9 mouse cellular contexts compared by ENCODE assay signal in the genomic region with DNA sequence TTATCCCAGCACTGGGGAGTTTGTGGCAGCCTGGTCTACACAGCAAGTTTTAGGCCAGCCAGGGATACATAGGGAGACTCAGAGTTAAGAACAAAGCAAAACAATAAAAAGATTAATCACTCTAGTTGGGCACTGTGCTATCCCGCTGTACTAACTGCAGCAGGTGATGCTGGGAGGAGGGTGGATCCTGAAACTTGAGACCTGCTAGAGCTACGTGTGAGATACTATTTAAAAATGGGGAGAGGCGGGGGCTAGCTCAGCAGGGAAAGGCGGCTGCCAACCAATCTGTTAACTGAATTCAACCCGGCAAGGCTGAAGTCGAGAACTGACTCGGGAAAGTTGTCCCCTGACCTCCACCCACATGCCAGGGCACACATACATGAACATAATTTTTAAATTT. TPM values are rescaled to one million over a fixed set of nuclear protein-coding genes. Genes with fewer than 3 reads are reported as not detected.
DNase-seq lines count a peak whose midpoint lies in the region; ATAC-seq and TF ChIP-seq lines count a peak whose summit lies in the region.
"Had no signal": no experiment of that assay in that cellular context is flagged by ENCODE, and none has a peak within 500 bp of the region (broad histone marks: within the 10 kb centered on the region; RNA-seq: fewer than 3 reads in every experiment).

No protein-coding gene starts in this region.

- DNase-seq in lung, embryonic 14.5 days = no peak
- no peak for DNase-seq in lung, postnatal 4 days
- DNase-seq in embryonic facial prominence, embryonic 14.5 days (ENCODE audit: low spot score) = peak; percentile 72
- no peak for DNase-seq in MN1 (ENCODE audit: low spot score)
- DNase-seq in frontal cortex, postnatal 14 days (ENCODE audit: low spot score in 2 of 2) = no peak

- TF ChIP-seq CTCF in lung, embryonic 14.5 days (IDR thresholded peaks at IDR 0.05; ENCODE audit: low read depth) = no peak

- 0 out of 2 replicates have a peak, but pooled peaks cover 5% of the 10 kb centered on the region for H3K36me3 ChIP-seq in lung, embryonic 14.5 days (ENCODE audit: insufficient read depth)
- H3K36me3 ChIP-seq in embryonic facial prominence, embryonic 14.5 days (ENCODE audit: control insufficient read depth, insufficient read depth, low read length) = no peaks in the 10 kb centered on the region
- H3K36me3 ChIP-seq in intestine, embryonic 15.5 days = no peaks in the 10 kb centered on the region
- H3K36me3 ChIP-seq in stomach, embryonic 14.5 days (ENCODE audit: control insufficient read depth, insufficient read depth, low read length) = no peaks in the 10 kb centered on the region

- no peaks in the 10 kb centered on the region for H3K27me3 ChIP-seq in lung, embryonic 14.5 days (ENCODE audit: insufficient read depth, low read length)
- no peaks in the 10 kb centered on the region for H3K27me3 ChIP-seq in embryonic facial prominence, embryonic 14.5 days (replicated peaks; ENCODE audit: control insufficient read depth, insufficient read depth, low read length)
- H3K27me3 ChIP-seq in intestine, embryonic 15.5 days (replicated peaks) = no peaks in the 10 kb centered on the region
- H3K27me3 ChIP-seq in stomach, embryonic 14.5 days (ENCODE audit: control insufficient read depth, insufficient read depth, low read length) = no peaks in the 10 kb centered on the region

- peak overlapping the region; percentile 26; the same call in 1 of the 2 replicates for H3K4me2 ChIP-seq in lung, embryonic 14.5 days
- H3K4me2 ChIP-seq in embryonic facial prominence, embryonic 14.5 days (ENCODE audit: low read depth, low read length) = no peak overlapping the region
- H3K4me2 ChIP-seq in intestine, embryonic 15.5 days (replicated peaks) = peak overlapping the region; percentile 22; the same call in 1 of the 2 replicates
- peak overlapping the region; percentile 28; the same call in 1 of the 2 replicates for H3K4me2 ChIP-seq in stomach, embryonic 14.5 days (replicated peaks; ENCODE audit: low read depth, low read length)

- no peaks in the 10 kb centered on the region for H3K9me3 ChIP-seq in lung, embryonic 14.5 days (ENCODE audit: low read depth, low read length)
- H3K9me3 ChIP-seq in embryonic facial prominence, embryonic 14.5 days (ENCODE audit: control insufficient read depth, low read length) = no peaks in the 10 kb centered on the region
- no peaks in the 10 kb centered on the region for H3K9me3 ChIP-seq in intestine, embryonic 15.5 days
- no peaks in the 10 kb centered on the region for H3K9me3 ChIP-seq in stomach, embryonic 14.5 days (ENCODE audit: control insufficient read depth, low read depth, low read length)

- H3K4me3 ChIP-seq in lung, embryonic 14.5 days (ENCODE audit: low read depth, low read length) = no peak overlapping the region
- H3K4me3 ChIP-seq in embryonic facial prominence, embryonic 14.5 days (ENCODE audit: low read depth, low read length) = no peak overlapping the region
- no peak overlapping the region for H3K4me3 ChIP-seq in intestine, embryonic 15.5 days (replicated peaks)
- H3K4me3 ChIP-seq in stomach, embryonic 14.5 days (ENCODE audit: low read depth, low read length) = no peak overlapping the region

- peak; percentile 45; the same call in 1 of the 2 replicates for ATAC-seq in lung, embryonic 14.5 days (ENCODE audit: insufficient read depth)
- ATAC-seq in embryonic facial prominence, embryonic 14.5 days (ENCODE audit: low read depth) = peak; percentile 48; the same call in 1 of the 2 replicates
- peak; percentile 42 for ATAC-seq in intestine, embryonic 15.5 days
- peak; percentile 53; the same call in 1 of the 2 replicates for ATAC-seq in stomach, embryonic 14.5 days (ENCODE audit: insufficient number of reproducible peaks, insufficient read depth, low FRiP score, low read depth)
- ATAC-seq in megakaryocyte progenitor cell, adult 5-6 weeks (replicated peaks; ENCODE audit: poor library complexity) = no peak
- ATAC-seq: midbrain, embryonic 16.5 days had no signal

- WGBS in lung, embryonic 14.5 days = 13% methylated on average over 7 of the region's 7 CpGs
- WGBS in embryonic facial prominence, embryonic 14.5 days = 18% methylated on average over 7 of the region's 7 CpGs
- 16% methylated on average over 7 of the region's 7 CpGs for WGBS in intestine, embryonic 15.5 days
- 11% methylated on average over 7 of the region's 7 CpGs for WGBS in stomach, embryonic 14.5 days

- H3K9ac ChIP-seq in lung, embryonic 14.5 days = no peak overlapping the region
- H3K9ac ChIP-seq in embryonic facial prominence, embryonic 14.5 days (ENCODE audit: low read depth, low read length) = no peak overlapping the region
- H3K9ac ChIP-seq in intestine, embryonic 15.5 days = no peak overlapping the region
- H3K9ac ChIP-seq in stomach, embryonic 14.5 days (replicated peaks; ENCODE audit: low read depth, low read length) = no peak overlapping the region

- H3K4me1 ChIP-seq in lung, embryonic 14.5 days (ENCODE audit: insufficient read depth) = no peaks in the 10 kb centered on the region
- peaks cover 3% of the 10 kb centered on the region; the same call in 1 of the 2 replicates for H3K4me1 ChIP-seq in embryonic facial prominence, embryonic 14.5 days (ENCODE audit: control insufficient read depth, insufficient read depth, low read length)
- H3K4me1 ChIP-seq in intestine, embryonic 15.5 days (replicated peaks) = peaks cover 13% of the 10 kb centered on the region; the same call in 1 of the 2 replicates
- 0 out of 2 replicates have a peak, but pooled peaks cover 8% of the 10 kb centered on the region for H3K4me1 ChIP-seq in stomach, embryonic 14.5 days (ENCODE audit: control insufficient read depth, insufficient read depth, low read length)

- H3K27ac ChIP-seq in lung, embryonic 14.5 days (ENCODE audit: low read depth) = no peak overlapping the region
- no peak overlapping the region for H3K27ac ChIP-seq in embryonic facial prominence, embryonic 14.5 days (replicated peaks; ENCODE audit: low read depth, low read length)
- H3K27ac ChIP-seq in intestine, embryonic 15.5 days = peak overlapping the region; percentile 52
- H3K27ac ChIP-seq in stomach, embryonic 14.5 days (ENCODE audit: low read length) = no peak overlapping the region; the same call in 1 of the 2 replicates

RNA-seq across cellular contexts. Expression of gene Dnmbp, which starts 45.9 kb away (rescaled TPM):
- 22.4 and 24.2 TPM in 2 replicates for polyA plus RNA-seq in lung, embryonic 14.5 days (2014; fragmentation: Nextera tagmentation; extraction: Ambion mirVana)
- polyA plus RNA-seq in embryonic facial prominence, embryonic 14.5 days (2014; fragmentation: Nextera tagmentation; extraction: Ambion mirVana) = 15.3 and 18.8 TPM in 2 replicates
- polyA plus RNA-seq in intestine, embryonic 15.5 days (2015; fragmentation: Nextera tagmentation; extraction: Ambion mirVana) = 35.9 and 37.0 TPM in 2 replicates
- polyA plus RNA-seq in stomach, embryonic 14.5 days (2014; fragmentation: Nextera tagmentation; extraction: Ambion mirVana) = 28.0 and 30.5 TPM in 2 replicates
- 7.4 and 7.7 TPM in 2 replicates for total RNA-seq in megakaryocyte progenitor cell, adult 5-6 weeks (2015)
- 7.7 and 14.6 TPM in 2 replicates for total RNA-seq in megakaryocyte progenitor cell, adult 5-6 weeks (2017)
